Mouse (Mus musculus): Measurements from ENCODE around the gene Asb5. TPM values are rescaled to one million over a fixed set of nuclear protein-coding genes. Genes with fewer than 3 reads are reported as not detected.

The Asb5 gene
- total and polyA plus RNA-seq, 3 experiments, result not detected

DNA sequence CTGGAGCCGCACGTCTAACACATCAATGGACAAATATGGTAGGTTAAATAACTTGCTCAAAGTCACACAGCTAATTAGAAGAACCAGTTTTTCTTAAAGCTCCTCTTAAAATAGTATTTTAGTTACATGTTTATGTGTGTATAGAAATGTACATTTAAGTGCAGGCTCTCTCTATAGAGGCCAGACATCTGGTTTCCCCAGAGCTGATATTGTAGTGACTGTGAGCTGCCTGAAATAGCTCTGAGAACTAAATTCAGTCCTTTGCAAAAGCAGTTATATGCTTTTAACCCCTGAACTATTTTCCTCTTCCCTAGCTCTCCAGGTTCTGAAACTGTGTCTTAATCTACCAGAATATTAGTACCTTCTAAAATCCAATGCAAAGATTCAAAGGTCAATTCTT, 68.0 kb downstream of the Asb5 start:
- H3K9ac ChIP-seq (ENCODE audit: insufficient read depth, low read depth), result no peak overlapping the region
- no peak overlapping the region for H3K27ac ChIP-seq (ENCODE audit: insufficient read depth, low read depth)
- H3K27me3 ChIP-seq (replicated peaks), result no peaks in the 10 kb centered on the region
- H3K4me2 ChIP-seq (ENCODE audit: insufficient read depth, low read depth, poor library complexity, severe bottlenecking), result no peak overlapping the region
- no peaks in the 10 kb centered on the region for H3K36me3 ChIP-seq (replicated peaks in 1 of 2; ENCODE audit: control insufficient read depth in 1 of 2, insufficient read depth in 1 of 2, low read length in 1 of 2)
- in situ Hi-C loops (cut with MboI; ENCODE audit: low pct_ligation_motif_present, low pct_unique_long_range_greater_than_20kb, low sequenced_read_pairs) (no loop called here), dilution Hi-C loops (cut with MboI; ENCODE audit: extremely low pct_ligation_motif_present, extremely low pct_unique_long_range_greater_than_20kb, low sequenced_read_pairs) (no loop called here)
- DNase-seq (ENCODE audit: extremely low read depth), result no peak
- no peak overlapping the region for H3K4me3 ChIP-seq (replicated peaks in 1 of 3; ENCODE audit: low read depth in 2 of 3, low read length in 2 of 3, poor library complexity in 1 of 3)
- H3K4me1 ChIP-seq (ENCODE audit: control insufficient read depth in 1 of 2, insufficient read depth in 2 of 2), result peaks cover 0 to 4% of the 10 kb centered on the region in 2 experiments; a peak in 1 of 4 replicates
- no peaks in the 10 kb centered on the region for H3K9me3 ChIP-seq (replicated peaks; ENCODE audit: low read length)
- TF ChIP-seq TBP (conservative IDR thresholded peaks at IDR 0.05; ENCODE audit: low read depth, low read length) (no peak), ELF1 (IDR thresholded peaks at IDR 0.05; ENCODE audit: low read depth, low read length) (no peak), KAT2A (IDR thresholded peaks at IDR 0.05; ENCODE audit: insufficient replicate concordance, low read length) (no peak), CTCF (conservative IDR thresholded peaks at IDR 0.05 in 1 of 2, IDR thresholded peaks at IDR 0.05 in 1 of 2; ENCODE audit: low read depth in 2 of 2, low read length in 2 of 2) (no peak), JUND (conservative IDR thresholded peaks at IDR 0.05; ENCODE audit: low read depth, low read length) (no peak), ZMIZ1 (IDR thresholded peaks at IDR 0.05; ENCODE audit: low read depth, low read length) (no peak), HCFC1 (IDR thresholded peaks at IDR 0.05; ENCODE audit: low read depth, low read length) (no peak), USF2 (conservative IDR thresholded peaks at IDR 0.05; ENCODE audit: low read depth, low read length) (no peak), RAD21 (IDR thresholded peaks at IDR 0.05; ENCODE audit: low read depth, low read length) (no peak), CHD1 (IDR thresholded peaks at IDR 0.05; ENCODE audit: low read depth, low read length) (no peak), UBTF (IDR thresholded peaks at IDR 0.05; ENCODE audit: low read depth, low read length) (no peak), NRF1 (IDR thresholded peaks at IDR 0.05; ENCODE audit: low read depth, low read length) (no peak), MAZ (IDR thresholded peaks at IDR 0.05; ENCODE audit: low read depth, low read length) (no peak), NELFE (IDR thresholded peaks at IDR 0.05; ENCODE audit: low read depth, low read length) (no peak), ZNF384 (IDR thresholded peaks at IDR 0.05; ENCODE audit: low read depth, low read length) (no peak)
- H3K79me2 ChIP-seq (replicated peaks; ENCODE audit: control insufficient read depth, extremely low read depth, insufficient read depth, poor library complexity, severe bottlenecking), result no peaks in the 10 kb centered on the region

DNA sequence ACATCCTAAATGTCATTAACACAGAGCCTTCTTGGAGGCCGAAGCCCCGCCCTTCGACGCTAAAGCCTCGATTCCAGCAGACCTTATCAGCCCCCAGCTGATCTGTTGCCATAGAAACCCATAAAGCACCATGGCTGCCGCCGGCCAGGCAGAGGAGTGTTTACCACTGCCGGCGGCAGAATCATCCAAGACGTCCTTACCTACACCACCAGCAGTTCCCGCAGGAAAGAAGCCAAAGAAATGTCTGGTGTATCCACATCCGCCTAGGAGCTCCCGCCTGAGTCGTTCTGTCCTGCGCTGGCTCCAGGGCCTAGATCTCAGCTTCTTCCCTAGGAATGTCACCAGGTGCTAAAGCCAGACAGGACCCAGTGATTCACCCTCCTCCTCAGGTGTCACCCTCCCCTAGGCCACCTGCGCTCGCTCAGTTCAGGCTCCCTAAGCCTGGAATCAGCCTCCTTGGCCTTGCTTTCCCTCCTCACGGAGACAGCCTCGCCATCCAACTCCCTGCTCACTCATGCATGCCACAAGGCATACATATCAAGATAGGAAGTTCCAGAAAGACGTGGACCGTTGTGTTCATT, 71.4 kb downstream of the Asb5 start, which contains the start of gene Spata4:
Spata4 (plus strand) TSS at position 111 of the 581 bp plus-strand sequence.
- Histone ChIP-seq H3K9me3 (replicated peaks; ENCODE audit: low read length) (no peaks in the 10 kb centered on the region), H3K4me3 (replicated peaks in 1 of 3; ENCODE audit: low read depth in 2 of 3, low read length in 2 of 3, poor library complexity in 1 of 3) (no peak within 1 kb of the TSS), H3K27ac (ENCODE audit: insufficient read depth, low read depth) (no peak within 1 kb of the TSS), H3K4me2 (ENCODE audit: insufficient read depth, low read depth, poor library complexity, severe bottlenecking) (no peak within 1 kb of the TSS), H3K27me3 (replicated peaks) (no peaks in the 10 kb centered on the region), H3K9ac (ENCODE audit: insufficient read depth, low read depth) (no peak within 1 kb of the TSS), H3K36me3 (replicated peaks in 1 of 2; ENCODE audit: control insufficient read depth in 1 of 2, insufficient read depth in 1 of 2, low read length in 1 of 2) (no peaks in the 10 kb centered on the region), H3K79me2 (replicated peaks; ENCODE audit: control insufficient read depth, extremely low read depth, insufficient read depth, poor library complexity, severe bottlenecking) (no peaks in the 10 kb centered on the region), H3K4me1 (ENCODE audit: control insufficient read depth in 1 of 2, insufficient read depth in 2 of 2) (peaks cover 2 to 12% of the 10 kb centered on the region in 2 experiments; a peak in 3 of 4 replicates)
- TF ChIP-seq SIN3A (IDR thresholded peaks at IDR 0.05; ENCODE audit: low read length), result no peak
- no peak for TF ChIP-seq NELFE (IDR thresholded peaks at IDR 0.05; ENCODE audit: low read depth, low read length)
- TF ChIP-seq KAT2A (IDR thresholded peaks at IDR 0.05; ENCODE audit: insufficient replicate concordance, low read length), result no peak
- DNase-seq (ENCODE audit: extremely low read depth), result no peak
- dilution Hi-C loops (cut with MboI; ENCODE audit: extremely low pct_ligation_motif_present, extremely low pct_unique_long_range_greater_than_20kb, low sequenced_read_pairs) (no loop called here), in situ Hi-C loops (cut with MboI; ENCODE audit: low pct_ligation_motif_present, low pct_unique_long_range_greater_than_20kb, low sequenced_read_pairs) (no loop called here)

Measured in CH12.LX (cell line).